Mouse (Mus musculus) ovary, adult 10 weeks (tissue): ENCODE measurements around the gene Cyp2a4. TPM values are rescaled to one million over a fixed set of nuclear protein-coding genes. Genes with fewer than 3 reads are reported as not detected.

Experiments used
- polyA plus RNA-seq: library from polyadenylated mRNA; stranded (reverse); fragments of 350-450 nt; fragmentation: Illumina TruSeq; extraction: RNeasy Lipid Tissue Mini Kit (QIAGEN cat#74804); gene quantifications from one replicate; pipeline ENCODE4 v1.2.3, GENCODE M21; 2014

Gene Cyp2a4
- polyA plus RNA-seq = not detected

GRCm38 (mm10) chr7:26306926-26307325 lies at the start of gene Cyp2a4:
Gene Cyp2a4 (plus strand): TSS chr7:26307169.

GRCm38 (mm10) chr7:26260034-26260433 lies 46.9 kb upstream of the Cyp2a4 start, which contains the start of gene Vmn1r184:
Gene Vmn1r184 (plus strand): TSS chr7:26260334.

Other genes starting within 250 kb of the Cyp2a4 start
- not detected for gene Cyp2b13, start 245.7 kb upstream of the Cyp2a4 start, polyA plus RNA-seq
- not detected for gene Cyp2b9, start 133.8 kb upstream of the Cyp2a4 start, polyA plus RNA-seq
- gene Vmn1r184, start 46.8 kb upstream of the Cyp2a4 start, polyA plus RNA-seq = not detected
- gene Nlrp9c, start 96.5 kb downstream of the Cyp2a4 start, polyA plus RNA-seq = 26.9 TPM
- gene Nlrp4a, start 127.9 kb downstream of the Cyp2a4 start, polyA plus RNA-seq = 37.6 TPM
- gene Nlrp9a, start 227.9 kb downstream of the Cyp2a4 start, polyA plus RNA-seq = 30.8 TPM